Mouse (Mus musculus): ENCODE results near the gene Clta.

- TF ChIP-seq CTCF (IDR thresholded peaks at IDR 0.05) (no peak), EP300 (IDR thresholded peaks at IDR 0.05; ENCODE audit: insufficient read depth, low read depth, low read length) (no peak), POLR2A (IDR thresholded peaks at IDR 0.05; ENCODE audit: insufficient read depth, low read depth, low read length) (no peak)
These were observed 74.2 kb downstream of the Clta start for GRCm38 (mm10) chr4:44078358-44078933.

All from heart, adult 2 months (tissue).